Mouse (Mus musculus): ENCODE data around the gene Aatk. TPM values are rescaled to one million over a fixed set of nuclear protein-coding genes. Genes with fewer than 3 reads are reported as not detected.

The Aatk gene
- polyA plus RNA-seq, 1 experiment = not detected

DNA sequence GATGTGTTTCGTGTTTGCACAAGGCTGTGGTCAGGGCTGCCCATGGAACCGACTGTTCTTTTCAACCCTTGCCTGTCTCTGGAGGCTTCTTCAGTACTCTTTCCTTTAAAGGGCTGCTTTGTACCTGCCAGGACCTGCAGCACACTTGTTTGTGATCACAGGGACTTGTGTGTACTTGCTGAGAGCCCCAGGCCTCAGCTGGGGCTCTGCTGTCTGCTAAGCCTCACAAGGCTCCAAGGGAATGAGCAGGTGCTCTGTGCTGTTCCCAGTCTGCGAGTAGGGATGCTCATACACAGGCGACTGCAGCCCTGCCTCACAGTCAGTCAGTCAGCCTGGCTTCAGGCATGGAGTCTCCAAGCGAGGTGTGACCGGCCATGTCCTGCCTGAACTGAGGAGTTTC is 80.7 kb downstream of the Aatk start:
- no peak for TF ChIP-seq GATA1 (IDR thresholded peaks at IDR 0.05; ENCODE audit: low read length)

DNA sequence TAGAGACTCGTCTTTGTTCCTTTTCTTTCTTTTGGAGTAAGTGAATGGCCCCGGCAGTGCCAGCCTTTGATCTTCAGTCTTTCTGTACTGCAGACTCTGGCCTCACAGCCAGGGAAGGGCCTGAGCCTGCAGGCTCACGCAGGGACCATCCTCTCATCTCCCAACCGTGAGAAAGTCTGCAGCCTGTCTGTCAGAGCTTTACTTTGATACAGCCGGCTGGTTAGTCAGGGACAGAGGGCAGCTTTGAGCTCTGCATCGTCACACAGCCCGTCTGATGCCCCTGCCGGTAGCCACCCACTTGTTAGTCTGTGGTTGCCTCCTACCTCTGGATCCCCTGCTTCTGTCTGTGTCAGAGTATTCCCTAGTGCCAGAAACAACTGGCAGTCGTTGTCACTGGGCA is 81.9 kb downstream of the Aatk start:
- TF ChIP-seq GATA1 (IDR thresholded peaks at IDR 0.05; ENCODE audit: low read length) = no peak

DNA sequence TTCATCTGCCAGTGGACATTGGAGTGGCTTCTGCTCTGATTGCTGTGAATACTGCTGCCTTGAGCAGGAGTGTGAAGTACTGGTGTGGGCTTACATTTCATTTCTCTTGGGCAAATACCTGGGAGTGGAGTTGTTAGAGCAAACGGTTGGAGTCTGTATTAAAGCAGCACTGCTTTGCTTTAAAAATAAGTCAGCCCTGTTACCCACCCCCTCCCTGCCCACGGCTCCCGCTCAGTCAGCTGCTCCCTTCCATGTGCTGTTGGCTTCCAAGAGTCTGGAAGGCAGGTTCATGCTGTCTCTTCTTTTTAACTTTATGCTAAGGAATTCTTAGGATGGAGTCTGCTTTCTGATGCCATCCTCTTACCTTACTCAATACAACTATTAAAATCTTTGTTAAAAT is 85.5 kb downstream of the Aatk start:
- no peak for TF ChIP-seq GATA1 (IDR thresholded peaks at IDR 0.05; ENCODE audit: low read length)

DNA sequence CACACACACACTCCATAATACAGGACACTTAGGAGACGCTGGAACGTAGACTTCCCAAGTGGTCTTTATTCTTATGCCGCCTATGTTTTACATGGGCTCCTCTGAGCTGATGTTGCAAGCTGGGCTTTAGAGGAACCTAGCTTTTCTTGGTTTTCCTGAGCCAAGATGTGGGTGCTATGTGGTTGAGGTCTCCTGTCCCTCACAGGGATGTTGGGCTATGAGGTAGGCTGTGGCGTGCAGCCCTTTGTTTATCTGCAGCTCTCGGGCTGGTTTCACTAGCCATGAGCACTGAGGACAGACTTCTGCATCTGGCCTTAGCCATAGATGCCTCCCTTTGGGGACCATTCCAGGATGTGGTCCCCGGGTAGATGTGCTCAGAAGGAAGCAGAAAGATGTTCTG is 86.3 kb downstream of the Aatk start:
- no peak for TF ChIP-seq GATA1 (IDR thresholded peaks at IDR 0.05; ENCODE audit: low read length)

DNA sequence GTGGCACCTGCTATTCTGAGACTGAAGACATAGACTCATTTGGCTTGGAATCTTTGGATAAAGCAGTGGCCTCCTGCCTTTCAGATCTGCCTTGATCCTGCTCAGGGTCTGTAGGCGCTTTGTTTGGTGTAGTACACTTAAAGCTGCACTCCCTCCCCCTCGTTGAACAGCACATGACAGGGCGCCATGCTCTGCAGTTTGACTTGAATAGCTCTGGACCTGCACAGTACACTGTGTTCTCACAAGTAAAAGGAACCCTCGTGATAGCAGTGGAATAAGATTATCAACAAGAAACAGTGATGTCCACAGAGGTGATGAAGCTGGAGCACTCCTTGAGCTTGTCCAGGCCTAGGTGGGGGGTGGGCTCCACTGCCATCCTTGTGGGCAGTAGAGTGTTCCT is 87.3 kb downstream of the Aatk start:
- TF ChIP-seq GATA1 (IDR thresholded peaks at IDR 0.05; ENCODE audit: low read length) = no peak

DNA sequence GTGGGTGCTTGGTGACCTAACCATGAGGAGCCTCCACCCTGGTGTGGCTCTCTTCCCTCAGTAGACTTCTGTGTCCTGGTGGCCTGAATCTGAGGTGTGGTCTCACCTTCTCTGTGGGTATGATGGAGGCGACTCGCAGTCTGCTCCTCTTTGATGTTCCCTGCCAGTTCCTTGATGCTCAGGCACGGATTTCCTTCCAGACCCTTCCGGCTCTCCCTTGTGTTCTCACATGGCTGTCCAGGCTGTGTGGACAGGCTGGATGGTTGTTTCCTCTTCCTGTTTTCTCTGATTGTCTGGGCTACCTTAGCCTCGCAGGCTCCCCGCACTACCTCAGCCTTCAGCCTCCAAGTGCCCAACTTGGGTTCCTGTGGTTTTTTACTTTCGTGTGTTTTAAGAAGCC is 88.1 kb downstream of the Aatk start:
- TF ChIP-seq GATA1 (IDR thresholded peaks at IDR 0.05; ENCODE audit: low read length) = no peak

Other genes starting within 250 kb of the Aatk start
- gene Chmp6, start 133.7 kb downstream of the Aatk start, polyA plus RNA-seq (2012) = 70.4 and 86.6 TPM in 2 replicates
- gene Baiap2, start 104.4 kb downstream of the Aatk start, polyA plus RNA-seq (2012) = 8.9 and 9.1 TPM in 2 replicates
- 27.4 and 34.7 TPM in 2 replicates for gene Cep131, start 39.7 kb upstream of the Aatk start, polyA plus RNA-seq (2012)
- gene Tepsin, start 51.6 kb upstream of the Aatk start, polyA plus RNA-seq (2012) = 21.8 and 22.2 TPM in 2 replicates
- 94.4 and 129 TPM in 2 replicates for gene Ndufaf8, start 51.8 kb upstream of the Aatk start, polyA plus RNA-seq (2012)
- gene Slc38a10, start 104.2 kb upstream of the Aatk start, polyA plus RNA-seq (2012) = 88.1 and 113 TPM in 2 replicates
- gene Bahcc1, start 185.8 kb upstream of the Aatk start, polyA plus RNA-seq (2012) = 0.12 TPM in 2 replicates

Measured in G1E-ER4 (cell line).